Mouse (Mus musculus): ENCODE data around the gene Cep250. TPM values are rescaled to one million over a fixed set of nuclear protein-coding genes. Genes with fewer than 3 reads are reported as not detected.
A peak's percentile ranks its signal among the peaks of the same experiment; 100 is the strongest.

The Cep250 gene
- total RNA-seq, 1 experiment from 2014 or later: 19.0 TPM

DNA sequence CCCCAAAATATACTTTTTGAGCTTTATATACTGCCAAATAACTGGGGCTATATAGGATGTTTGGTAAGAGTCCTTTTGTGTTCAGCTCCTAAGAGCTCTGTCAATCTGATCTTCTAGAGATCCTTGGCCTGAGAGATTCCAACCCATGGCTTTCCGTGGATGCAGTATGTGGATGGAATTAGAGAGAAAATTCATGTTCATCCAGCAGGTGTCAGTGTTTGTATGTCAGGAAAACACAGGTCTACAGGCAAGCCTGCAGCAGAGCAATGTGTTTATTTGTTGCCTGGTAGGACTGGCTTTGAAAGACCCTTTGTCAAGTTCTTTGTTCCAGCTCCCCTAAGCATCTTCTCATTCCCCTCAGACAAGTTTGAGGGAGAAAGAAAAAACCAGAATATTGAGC lies 6.7 kb downstream of the Cep250 start:
- DNase-seq: no peak

DNA sequence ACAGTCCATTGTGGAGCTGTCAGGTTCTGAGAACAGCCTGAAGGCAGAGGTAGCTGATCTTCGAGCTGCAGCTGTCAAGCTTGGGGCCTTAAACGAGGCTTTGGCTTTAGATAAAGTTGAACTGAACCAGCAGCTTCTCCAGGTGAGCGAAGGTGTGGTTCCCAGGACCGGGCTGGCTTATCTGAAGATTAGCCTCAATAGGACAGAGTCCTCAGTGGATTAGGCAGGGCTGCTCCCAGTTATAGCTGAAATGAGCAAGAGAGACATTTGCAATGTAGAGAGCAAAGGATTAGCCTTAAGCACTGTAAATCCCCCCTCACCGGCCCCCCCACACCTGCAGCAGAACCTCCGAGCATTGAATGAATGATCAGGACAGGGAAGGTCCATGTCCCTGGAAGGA lies 17.1 kb downstream of the Cep250 start:
- no peak for DNase-seq

DNA sequence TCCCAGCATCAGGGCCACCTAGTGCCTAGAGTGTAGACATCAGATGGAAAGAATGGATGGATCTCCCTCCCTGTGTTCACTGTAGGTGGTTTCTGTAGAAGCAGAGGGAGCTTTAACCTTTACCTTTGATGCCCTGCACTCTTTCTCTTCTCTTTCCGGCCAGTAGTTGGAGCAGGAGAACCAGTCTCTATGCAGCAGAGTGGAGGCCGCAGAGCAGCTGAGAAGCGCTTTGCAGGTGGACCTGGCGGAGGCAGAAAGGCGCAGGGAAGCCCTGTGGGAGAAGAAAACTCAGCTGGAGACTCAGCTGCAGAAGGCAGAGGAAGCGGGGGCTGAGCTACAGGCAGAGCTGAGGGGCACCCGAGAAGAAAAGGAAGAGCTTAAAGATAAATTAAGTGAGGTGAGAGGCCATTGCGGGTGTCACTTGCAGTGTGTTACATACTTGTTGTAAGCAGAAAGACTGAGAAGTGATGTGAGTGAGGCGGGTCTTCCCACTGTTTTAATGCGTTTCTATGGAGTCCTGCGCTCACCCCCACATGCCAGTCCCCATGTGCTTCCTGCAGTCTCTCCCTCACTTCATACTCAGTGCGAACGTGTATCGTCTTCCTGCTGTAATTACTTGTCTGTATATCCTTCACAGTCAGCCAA lies 18.0 kb downstream of the Cep250 start:
- DNase-seq: no peak

DNA sequence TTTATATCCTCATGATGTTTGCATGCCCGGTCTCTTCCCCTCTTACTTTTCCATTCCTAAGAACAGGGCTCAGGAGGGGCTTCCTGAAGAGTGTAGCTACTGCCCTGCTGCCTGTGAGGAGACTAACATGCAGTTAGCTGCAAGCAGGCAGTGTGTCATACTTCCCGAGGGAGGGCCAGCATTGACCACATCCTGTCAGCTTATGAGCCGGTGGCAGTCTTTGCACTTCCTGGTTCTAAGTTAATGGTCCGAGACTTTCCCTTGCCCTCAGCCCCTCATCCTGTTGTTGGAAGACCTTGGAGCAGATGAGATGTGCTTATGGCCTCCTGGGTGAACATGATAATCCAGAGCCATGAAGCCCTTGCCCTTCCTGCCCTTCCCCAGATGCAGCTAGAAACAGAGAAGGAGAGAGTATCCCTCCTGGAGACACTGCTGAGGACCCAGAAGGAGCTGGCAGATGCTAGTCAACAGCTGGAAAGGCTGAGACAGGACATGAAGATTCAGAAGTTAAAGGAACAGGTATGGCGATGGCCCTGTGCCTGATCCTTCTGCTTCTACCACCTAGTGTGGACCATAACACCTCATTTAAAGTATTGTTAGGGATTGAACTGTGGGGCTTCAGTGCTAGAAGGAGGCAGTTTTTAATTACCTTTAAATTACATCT lies 23.2 kb downstream of the Cep250 start:
- peak; percentile 18 for DNase-seq

DNA sequence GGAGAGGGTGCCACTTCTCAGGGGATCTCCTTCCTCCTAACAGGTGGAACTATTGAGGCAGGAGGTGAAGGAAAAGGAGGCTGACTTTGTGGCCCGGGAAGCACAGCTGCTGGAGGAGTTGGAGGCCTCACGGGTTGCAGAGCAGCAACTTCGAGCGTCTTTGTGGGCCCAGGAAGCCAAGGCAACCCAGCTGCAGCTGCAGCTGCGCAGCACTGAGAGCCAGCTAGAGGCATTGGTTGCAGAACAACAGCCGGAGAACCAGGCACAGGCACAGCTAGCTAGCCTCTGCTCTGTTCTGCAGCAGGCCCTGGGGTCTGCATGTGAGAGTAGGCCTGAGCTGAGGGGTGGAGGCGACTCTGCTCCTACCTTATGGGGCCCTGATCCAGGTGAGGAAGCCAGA lies 29.5 kb downstream of the Cep250 start:
- DNase-seq: no peak

DNA sequence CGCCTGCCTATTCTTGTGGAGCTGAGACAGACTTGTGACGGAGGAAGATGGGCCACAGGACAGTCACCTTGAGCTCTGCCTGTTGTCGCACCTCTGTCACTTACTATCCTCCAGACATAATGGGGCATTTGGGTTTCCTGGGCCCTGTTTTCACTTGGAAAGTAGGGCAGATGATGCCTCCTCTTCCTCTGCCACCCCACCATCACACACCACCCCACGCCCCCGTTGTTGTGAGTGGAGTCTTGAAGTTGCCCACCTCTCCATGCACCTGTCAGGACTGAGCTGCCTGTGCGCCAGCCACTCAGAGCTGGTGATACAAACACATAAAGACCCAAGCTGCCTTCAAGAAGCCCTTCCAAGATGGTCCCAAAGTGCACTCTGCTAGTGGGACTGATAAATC lies 30.9 kb downstream of the Cep250 start:
- DNase-seq: no peak

DNA sequence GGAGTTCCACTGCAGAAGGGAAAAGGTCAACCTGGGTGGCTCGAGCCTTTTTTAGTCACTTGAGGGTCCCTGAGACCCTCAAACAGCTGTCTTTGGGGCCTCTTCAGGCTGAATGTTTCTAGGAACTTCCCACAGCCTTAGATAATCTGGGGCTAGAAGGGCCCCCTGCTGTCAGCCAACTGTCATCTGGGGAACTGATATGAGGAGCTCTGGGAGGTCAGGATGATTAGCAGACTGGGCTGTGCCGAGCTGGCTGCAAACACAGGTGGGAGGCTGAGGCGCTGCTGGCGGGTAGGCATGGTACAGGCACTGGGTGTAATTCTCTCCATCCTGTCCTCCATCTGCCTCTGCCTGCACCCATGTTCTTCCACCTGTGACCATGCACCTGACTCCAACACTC lies 32.8 kb downstream of the Cep250 start:
- DNase-seq: no peak

DNA sequence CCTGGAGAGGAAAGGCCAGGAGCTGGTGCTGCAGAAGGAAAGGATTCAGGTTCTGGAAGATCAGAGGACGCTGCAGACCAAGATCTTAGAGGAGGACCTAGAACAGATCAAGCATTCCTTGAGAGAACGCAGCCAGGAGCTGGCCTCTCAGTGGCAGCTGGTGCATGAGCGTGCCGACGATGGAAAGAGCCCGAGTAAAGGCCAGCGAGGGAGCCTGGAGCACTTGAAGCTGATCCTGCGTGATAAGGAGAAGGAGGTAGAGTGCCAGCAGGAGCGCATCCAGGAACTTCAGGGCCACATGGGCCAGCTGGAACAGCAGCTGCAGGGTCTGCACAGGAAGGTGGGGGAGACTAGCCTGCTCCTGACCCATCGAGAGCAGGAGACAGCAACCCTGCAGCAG lies 34.9 kb downstream of the Cep250 start:
- DNase-seq: no peak

DNA sequence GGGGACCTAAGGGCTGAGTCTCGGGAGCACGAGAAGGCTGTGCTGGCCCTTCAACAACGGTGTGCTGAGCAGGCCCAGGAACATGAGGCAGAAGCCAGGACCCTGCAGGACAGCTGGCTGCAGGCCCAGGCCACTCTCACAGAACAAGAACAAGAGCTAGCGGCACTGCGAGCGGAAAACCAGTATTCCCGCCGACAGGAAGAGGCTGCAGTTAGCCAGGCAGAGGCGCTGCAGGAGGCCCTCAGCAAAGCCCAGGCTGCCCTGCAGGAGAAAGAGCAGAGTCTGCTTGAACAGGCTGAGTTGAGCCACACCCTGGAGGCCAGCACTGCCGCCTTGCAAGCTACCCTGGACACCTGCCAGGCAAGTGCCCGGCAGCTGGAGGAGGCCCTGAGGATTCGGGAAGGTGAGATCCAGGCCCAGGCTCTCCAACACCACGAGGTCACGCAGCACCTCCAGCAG lies 35.6 kb downstream of the Cep250 start:
- DNase-seq: peak; percentile 41

DNA sequence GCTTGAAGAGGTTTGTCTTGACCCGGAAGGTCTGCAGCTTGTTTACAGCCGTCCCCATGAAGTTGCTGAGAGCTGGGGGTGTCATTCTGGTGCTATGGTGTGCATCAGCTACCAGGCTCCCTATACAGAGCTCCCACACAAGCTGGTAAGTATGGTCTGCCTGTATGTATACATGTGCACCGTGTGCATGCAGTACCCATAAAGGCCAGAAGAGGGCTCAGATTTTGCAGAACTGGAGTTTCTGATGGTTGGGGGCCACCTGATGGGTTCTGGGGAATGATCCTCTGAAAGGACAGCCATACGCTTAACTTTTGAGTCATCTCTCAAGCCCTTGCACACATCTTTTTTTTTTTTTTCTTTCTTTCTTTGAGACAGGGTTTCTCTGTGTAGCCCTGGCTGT lies 49.1 kb downstream of the Cep250 start:
- DNase-seq: no peak

DNA sequence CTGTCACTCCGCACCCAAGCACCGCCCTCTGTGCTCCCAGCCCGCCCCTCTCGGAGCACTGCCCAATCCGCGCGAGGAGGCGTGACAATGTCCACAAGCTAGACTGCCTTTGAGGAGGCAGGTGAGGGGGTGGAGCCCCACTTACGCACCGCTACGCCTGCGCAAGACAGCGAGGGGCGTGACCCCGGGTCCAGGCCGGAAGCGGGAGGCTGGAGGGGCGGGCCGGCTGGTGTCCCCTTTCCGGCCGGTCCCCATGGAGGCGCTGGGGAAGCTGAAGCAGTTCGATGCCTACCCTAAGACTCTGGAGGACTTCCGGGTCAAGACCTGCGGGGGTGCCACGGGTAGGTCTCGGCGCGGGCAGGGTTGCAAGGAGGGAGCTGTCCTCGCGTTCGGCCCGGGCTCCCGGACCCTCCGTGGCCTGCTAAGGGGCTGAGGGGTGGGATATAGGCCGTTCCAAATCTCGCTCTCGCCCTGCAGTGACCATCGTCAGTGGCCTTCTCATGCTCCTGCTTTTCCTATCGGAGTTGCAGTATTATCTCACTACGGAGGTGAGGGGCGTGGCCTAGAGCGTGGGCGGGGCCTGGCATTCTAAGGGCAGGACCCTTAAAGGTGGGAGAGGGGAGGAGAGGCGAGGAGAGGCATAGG lies 51.8 kb downstream of the Cep250 start, which contains the start of the genes 6430550D23Rik and Ergic3:
TSS of gene 6430550D23Rik (minus strand) at position 90 of the 645 bp plus-strand sequence.
TSS of gene Ergic3 (plus strand) at position 158 of the 645 bp plus-strand sequence.
- DNase-seq: peak; percentile 99

DNA sequence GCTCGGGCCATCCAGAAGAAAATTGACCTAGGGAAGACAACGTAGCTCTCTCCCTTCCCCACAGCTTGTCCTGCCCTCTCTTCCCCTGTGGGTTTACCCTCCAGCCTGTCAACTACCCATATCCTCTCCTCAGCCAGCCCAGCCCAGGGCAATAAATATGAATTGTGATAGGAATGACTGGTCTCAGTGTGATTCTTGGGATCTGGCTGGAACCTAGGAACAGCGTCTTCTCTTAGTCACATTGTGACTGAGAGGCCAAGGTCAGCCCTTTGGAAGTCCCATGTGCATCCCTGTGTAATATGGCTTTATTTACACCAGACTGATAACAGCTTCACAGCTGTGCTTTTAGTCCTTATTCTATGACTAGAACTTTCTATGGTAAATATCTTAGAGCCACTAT lies 61.8 kb downstream of the Cep250 start:
- DNase-seq: no peak

DNA sequence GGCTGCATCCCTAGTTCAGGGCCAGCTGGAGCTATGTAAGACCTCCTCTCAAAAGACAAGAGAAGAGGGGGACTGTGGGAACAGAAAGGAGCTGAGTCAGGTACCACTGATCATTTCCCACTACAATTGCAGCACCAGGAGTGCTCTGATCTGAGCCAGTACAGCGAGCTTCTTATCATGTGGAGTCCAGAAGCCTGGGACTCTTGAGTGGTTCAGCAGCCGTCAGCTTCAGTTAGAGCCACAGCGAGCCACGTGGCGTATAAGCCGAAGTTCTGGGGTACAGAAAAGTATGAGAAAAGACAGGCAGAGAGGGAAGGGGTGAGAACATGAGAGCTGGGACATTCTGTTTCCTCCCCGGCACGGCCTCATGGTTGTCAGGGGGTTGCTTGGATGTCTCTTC lies 65.0 kb downstream of the Cep250 start:
- no peak for DNase-seq

DNA sequence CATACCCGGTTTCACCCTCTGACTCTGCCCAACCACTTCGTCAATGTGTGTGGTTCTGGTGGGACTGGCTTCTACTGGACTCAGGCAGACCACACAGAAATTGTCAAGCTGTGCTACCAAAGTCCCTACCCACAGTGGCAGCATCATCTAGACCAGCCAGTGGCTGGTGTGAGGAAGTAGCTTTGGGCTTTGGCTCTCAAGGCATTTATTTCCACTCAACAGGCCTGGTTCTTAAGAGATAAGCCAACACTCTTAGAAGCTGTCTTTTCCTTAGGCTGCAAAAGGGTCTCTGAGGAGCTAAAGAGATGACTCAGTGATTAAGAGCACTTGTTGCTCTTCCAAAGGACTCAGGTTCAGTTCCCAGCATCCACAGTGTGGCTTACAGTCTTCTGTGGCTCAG lies 65.5 kb downstream of the Cep250 start:
- no peak for DNase-seq

DNA sequence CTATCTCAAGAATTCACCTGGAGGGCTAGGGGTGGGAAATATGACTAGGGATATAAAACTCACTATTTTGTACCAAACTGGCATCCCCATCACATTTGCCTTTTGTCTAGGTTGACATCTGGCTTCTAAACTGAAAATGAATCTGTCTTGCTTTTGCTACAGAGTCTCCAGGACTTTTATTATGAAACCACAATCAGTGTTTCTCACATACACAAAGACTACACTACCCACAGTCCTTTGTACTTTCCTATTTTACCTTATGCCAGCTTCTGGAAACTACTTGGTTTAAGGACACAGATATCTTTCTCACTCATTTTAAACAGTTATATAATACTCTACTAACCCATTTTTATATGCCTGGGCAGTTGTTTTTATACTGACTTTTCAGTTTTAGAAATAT lies 69.2 kb downstream of the Cep250 start:
- no peak for DNase-seq

DNA sequence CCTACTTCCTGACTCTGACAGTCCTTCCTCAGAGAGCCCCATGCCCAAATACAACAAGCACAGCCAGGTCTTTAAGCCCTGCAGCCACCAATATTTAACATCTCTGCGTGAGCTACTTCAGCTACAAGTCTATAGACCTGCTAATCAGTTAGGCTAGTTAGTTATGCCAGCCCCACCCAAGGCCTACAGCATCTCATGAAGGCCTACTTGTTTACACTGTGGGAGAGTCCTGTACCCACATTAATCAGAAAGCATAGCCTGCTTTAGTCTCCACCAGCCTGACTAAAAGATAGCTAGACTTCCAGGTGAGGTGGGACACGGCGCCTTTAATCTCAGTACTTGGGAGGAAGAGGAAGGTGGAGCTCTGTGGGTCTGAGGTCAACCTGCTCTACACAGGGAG lies 83.1 kb downstream of the Cep250 start:
- no peak for DNase-seq

DNA sequence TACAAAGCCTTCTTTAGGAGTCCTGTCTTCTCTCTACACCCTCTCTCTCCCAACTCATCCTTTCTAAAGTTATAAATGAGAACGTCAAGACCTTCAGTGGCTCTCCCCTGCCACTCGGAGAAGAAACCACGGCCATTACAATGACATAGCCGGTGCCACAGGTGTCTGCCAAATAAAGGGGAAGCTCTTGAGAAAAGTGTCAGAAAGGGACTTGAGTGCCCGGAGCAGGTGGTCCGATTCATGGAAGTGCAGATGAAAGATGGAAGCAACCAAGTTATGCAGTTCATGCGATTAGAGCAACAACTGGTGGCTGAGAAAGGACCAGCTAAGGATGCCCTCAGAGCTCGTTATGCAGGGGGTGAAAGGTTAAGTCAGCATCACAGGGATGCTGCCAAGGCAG lies 86.6 kb downstream of the Cep250 start:
- DNase-seq: no peak

DNA sequence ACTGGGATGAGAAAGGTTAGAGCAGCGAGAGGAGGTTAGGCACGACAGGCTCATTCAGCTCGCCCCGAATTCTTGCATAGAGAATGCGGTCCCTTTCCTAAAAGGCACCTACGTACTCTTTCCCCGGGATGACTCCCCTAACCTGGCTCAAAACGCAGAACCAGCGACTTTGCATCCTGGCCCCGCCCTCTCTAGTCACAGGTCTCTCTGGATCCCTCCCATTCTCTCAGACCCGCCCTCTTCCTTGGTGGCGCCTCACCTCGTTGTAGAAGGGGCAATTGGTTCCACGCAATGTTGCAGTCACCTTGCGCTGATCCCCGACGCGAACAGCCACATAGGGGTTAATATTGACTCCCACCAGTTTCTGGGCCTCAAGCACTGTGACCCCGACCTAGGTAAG lies 91.7 kb downstream of the Cep250 start:
- DNase-seq: no peak

Other genes starting within 250 kb of the Cep250 start
- gene Edem2, start 227.0 kb upstream of the Cep250 start, total RNA-seq (2021): 39.8 and 39.9 TPM in 2 replicates
- not detected in 2 replicates for gene Gm17581, start 220.6 kb upstream of the Cep250 start, total RNA-seq (2021)
- gene Procr, start 205.3 kb upstream of the Cep250 start, total RNA-seq (2021): 21.8 and 24.0 TPM in 2 replicates
- gene Mmp24, start 181.1 kb upstream of the Cep250 start, total RNA-seq (2021): 1.9 and 2.3 TPM in 2 replicates
- gene BC029722, start 137.0 kb upstream of the Cep250 start, total RNA-seq (2021): 159 and 181 TPM in 2 replicates
- gene Eif6, start 129.5 kb upstream of the Cep250 start, total RNA-seq (2021): 112 and 131 TPM in 2 replicates
- gene Fam83c, start 121.6 kb upstream of the Cep250 start, total RNA-seq (2021): 0.06 TPM in 1 of 2 replicates, not detected in the other
- 74.4 and 114 TPM in 2 replicates for gene Uqcc1, start 26.1 kb upstream of the Cep250 start, total RNA-seq (2021)
- not detected in 2 replicates for gene Gm15557, start 15.7 kb upstream of the Cep250 start, total RNA-seq (2021)
- gene Gdf5, start 11.1 kb upstream of the Cep250 start, total RNA-seq (2021): 1.3 TPM in 1 of 2 replicates, not detected in the other
- gene 6430550D23Rik, start 51.5 kb downstream of the Cep250 start, total RNA-seq (2021): 4.0 and 4.3 TPM in 2 replicates
- gene Ergic3, start 51.6 kb downstream of the Cep250 start, total RNA-seq (2021): 242 and 246 TPM in 2 replicates
- not detected in 2 replicates for gene Fer1l4, start 96.5 kb downstream of the Cep250 start, total RNA-seq (2021)
- gene Spag4, start 108.7 kb downstream of the Cep250 start, total RNA-seq (2021): 2.4 and 2.9 TPM in 2 replicates
- gene Cpne1, start 155.5 kb downstream of the Cep250 start, total RNA-seq (2021): 32.5 and 59.7 TPM in 2 replicates
- 23.0 and 26.1 TPM in 2 replicates for gene Rbm12, start 155.5 kb downstream of the Cep250 start, total RNA-seq (2021)
- gene Gm28036, start 170.6 kb downstream of the Cep250 start, total RNA-seq (2021): 17.5 and 21.0 TPM in 2 replicates
- 259 and 329 TPM in 2 replicates for gene Romo1, start 187.6 kb downstream of the Cep250 start, total RNA-seq (2021)
- 93.5 and 99.3 TPM in 2 replicates for gene Nfs1, start 187.7 kb downstream of the Cep250 start, total RNA-seq (2021)
- gene Rbm39, start 223.8 kb downstream of the Cep250 start, total RNA-seq (2021): 413 and 478 TPM in 2 replicates
- 33.1 and 41.2 TPM in 2 replicates for gene Phf20, start 240.0 kb downstream of the Cep250 start, total RNA-seq (2021)

Measured in adrenal gland, postnatal 25 days (tissue).